Mouse (Mus musculus) hindbrain, embryonic 14.5 days (tissue): Measurements from ENCODE around the gene Ubl7. TPM values are rescaled to one million over a fixed set of nuclear protein-coding genes. Genes with fewer than 3 reads are reported as not detected.
"Not testable (repeated sequence)": the region's sequence is repeated elsewhere in the genome, so short reads cannot be mapped to it uniquely, and the experiment has no call there.

Experiments used
- ATAC-seq: fragments of 200-750 bp; cut with Nextera tagmentation; 2 replicates; pipeline ENCODE4 v1.8.0; 2017; ENCODE audit warnings: moderate number of reproducible peaks, mild to moderate bottlenecking, moderate TSS enrichment, moderate library complexity; ENCODE audit not compliant: low FRiP score
- DNase-seq: peaks from one replicate; pipeline ENCODE4 v3.0.0-alpha.2; 2015; ENCODE audit warnings: low spot score
- H3K27ac ChIP-seq: fragments of 300-500 bp; sonication (generic); 2 replicates; pipeline ENCODE4 v1.5.1; 2014; ENCODE audit warnings: mild to moderate bottlenecking, moderate library complexity
- H3K27me3 ChIP-seq: fragments of 300-500 bp; sonication (generic); 2 replicates; pipeline ENCODE4 v1.6.1; 2014; ENCODE audit warnings: mild to moderate bottlenecking, low read length, mixed read lengths; ENCODE audit not compliant: control insufficient read depth, insufficient read depth
- H3K36me3 ChIP-seq: fragments of 300-500 bp; sonication (generic); replicated peaks from 2 replicates; pipeline ENCODE4 v1.6.1; 2014; ENCODE audit not compliant: control insufficient read depth, insufficient read depth
- H3K4me1 ChIP-seq: fragments of 300-500 bp; sonication (generic); replicated peaks from 2 replicates; pipeline ENCODE4 v1.6.1; 2014; ENCODE audit warnings: antibody characterized with exemption, low read length, mixed read lengths; ENCODE audit not compliant: control insufficient read depth, insufficient read depth
- H3K4me2 ChIP-seq: fragments of 300-500 bp; sonication (generic); replicated peaks from 2 replicates; pipeline ENCODE4 v1.6.1; 2014; ENCODE audit warnings: mild to moderate bottlenecking, moderate library complexity
- H3K4me3 ChIP-seq: fragments of 300-500 bp; sonication (generic); replicated peaks from 2 replicates; pipeline ENCODE4 v1.5.1; 2014; ENCODE audit warnings: mild to moderate bottlenecking, low read length
- H3K9ac ChIP-seq: fragments of 300-500 bp; sonication (generic); 2 replicates; pipeline ENCODE4 v1.6.1; 2014
- H3K9me3 ChIP-seq: fragments of 300-500 bp; sonication (generic); 2 replicates; pipeline ENCODE4 v1.6.1; 2016; ENCODE audit warnings: low read length; ENCODE audit not compliant: control insufficient read depth
- WGBS: fragments of 180-500 bp; shearing (Covaris S2); extraction: QIAGEN DNeasy Blood & Tissue Kit; methylation state at CpG from one replicate; pipeline ENCODE4 v1.1.7; 2014; 5-methylcytosine and 5-hydroxymethylcytosine counted together
- polyA plus RNA-seq: library from polyadenylated mRNA; unstranded; fragments of >200 nt; fragmentation: Nextera tagmentation; extraction: Ambion mirVana; gene quantifications from 2 replicates; pipeline ENCODE4 v1.2.1, GENCODE M21; 2014

Gene Ubl7
- polyA plus RNA-seq, 1 experiment from 2014 or later, result 151 TPM

- Histone ChIP-seq H3K36me3 (no peaks in the 10 kb centered on the region), H3K4me2 (no peak overlapping the region), H3K9me3 (no peaks in the 10 kb centered on the region), H3K27me3 (no peaks in the 10 kb centered on the region), H3K4me3 (no peak overlapping the region), H3K9ac (no peak overlapping the region), H3K4me1 (no peaks in the 10 kb centered on the region), H3K27ac (no peak overlapping the region)
- DNase-seq, result no peak
- ATAC-seq, result no peak
- 81% methylated on average over 3 of the region's 3 CpGs for WGBS
Observed at GRCm38 (mm10) chr9:57874994-57875393, 35.8 kb upstream of the Ubl7 start.

GRCm38 (mm10) chr9:57879213-57879612, 31.6 kb upstream of the Ubl7 start:
- no peak overlapping the region for H3K4me3 ChIP-seq
- no peak overlapping the region for H3K9ac ChIP-seq
- DNase-seq (no peak), ATAC-seq (no peak)
- no peaks in the 10 kb centered on the region for H3K4me1 ChIP-seq
- WGBS, result 64% methylated on average over 3 of the region's 3 CpGs
- no peaks in the 10 kb centered on the region for H3K9me3 ChIP-seq
- no peaks in the 10 kb centered on the region for H3K27me3 ChIP-seq
- no peak overlapping the region for H3K4me2 ChIP-seq
- H3K27ac ChIP-seq, result no peak overlapping the region
- no peaks in the 10 kb centered on the region for H3K36me3 ChIP-seq

- Histone ChIP-seq H3K4me3 (no peak overlapping the region), H3K4me1 (no peaks in the 10 kb centered on the region), H3K4me2 (no peak overlapping the region), H3K27ac (no peak overlapping the region), H3K9ac (no peak overlapping the region), H3K9me3 (no peaks in the 10 kb centered on the region), H3K36me3 (no peaks in the 10 kb centered on the region), H3K27me3 (no peaks in the 10 kb centered on the region)
- 29% methylated on average over 4 of the region's 4 CpGs for WGBS
- ATAC-seq (no peak), DNase-seq (no peak)
Observed at GRCm38 (mm10) chr9:57880278-57880677, 30.5 kb upstream of the Ubl7 start.

GRCm38 (mm10) chr9:57881781-57882180, 29.0 kb upstream of the Ubl7 start:
- ATAC-seq, result not testable (repeated sequence)

GRCm38 (mm10) chr9:57883413-57883812, 27.4 kb upstream of the Ubl7 start:
- Histone ChIP-seq H3K4me3 (no peak overlapping the region), H3K4me2 (no peak overlapping the region), H3K36me3 (no peaks in the 10 kb centered on the region), H3K27ac (no peak overlapping the region), H3K4me1 (no peaks in the 10 kb centered on the region), H3K9ac (no peak overlapping the region), H3K27me3 (no peaks in the 10 kb centered on the region), H3K9me3 (no peaks in the 10 kb centered on the region)
- DNase-seq, result no peak
- ATAC-seq, result no peak
- WGBS, result 47% methylated on average over 1 of the region's 1 CpGs

More at GRCm38 (mm10) chr9:57881781-57882180, 29.0 kb upstream of the Ubl7 start:
- H3K4me1 ChIP-seq, H3K4me2 ChIP-seq, H3K27ac ChIP-seq, H3K9ac ChIP-seq, H3K4me3 ChIP-seq, H3K27me3 ChIP-seq, H3K36me3 ChIP-seq, H3K9me3 ChIP-seq, DNase-seq: not testable (repeated sequence)
- WGBS, result 96% methylated on average over 2 of the region's 2 CpGs

- 78% methylated on average over 6 of the region's 6 CpGs for WGBS
- ATAC-seq, result no peak
- Histone ChIP-seq H3K4me2 (no peak overlapping the region), H3K4me1 (no peaks in the 10 kb centered on the region), H3K27ac (no peak overlapping the region), H3K9me3 (no peaks in the 10 kb centered on the region), H3K9ac (no peak overlapping the region), H3K4me3 (no peak overlapping the region), H3K36me3 (no peaks in the 10 kb centered on the region), H3K27me3 (no peaks in the 10 kb centered on the region)
- DNase-seq, result no peak
Observed at GRCm38 (mm10) chr9:57888119-57888518, 22.7 kb upstream of the Ubl7 start.

GRCm38 (mm10) chr9:57900478-57900877, 10.3 kb upstream of the Ubl7 start:
- 61% methylated on average over 10 of the region's 10 CpGs for WGBS
- DNase-seq, result no peak
- H3K27ac ChIP-seq, result no peak overlapping the region; the same call in 1 of the 2 replicates
- ATAC-seq, result no peak
- no peaks in the 10 kb centered on the region for H3K9me3 ChIP-seq
- H3K36me3 ChIP-seq, result no peaks in the 10 kb centered on the region
- H3K4me3 ChIP-seq, result no peak overlapping the region
- H3K4me2 ChIP-seq, result no peak overlapping the region
- H3K4me1 ChIP-seq, result peaks cover 15% of the 10 kb centered on the region
- no peaks in the 10 kb centered on the region for H3K27me3 ChIP-seq
- no peak overlapping the region for H3K9ac ChIP-seq

GRCm38 (mm10) chr9:57901197-57901596, 9.6 kb upstream of the Ubl7 start:
- H3K4me2 ChIP-seq, result peak overlapping the region; percentile 37
- ATAC-seq (peak; percentile 48; the same call in 1 of the 2 replicates), DNase-seq (no peak)
- peaks cover 15% of the 10 kb centered on the region for H3K4me1 ChIP-seq
- H3K27me3 ChIP-seq, result no peaks in the 10 kb centered on the region
- H3K9me3 ChIP-seq, result no peaks in the 10 kb centered on the region
- H3K27ac ChIP-seq, result peak overlapping the region; percentile 81
- peak overlapping the region; percentile 46 for H3K9ac ChIP-seq
- 14% methylated on average over 9 of the region's 9 CpGs for WGBS
- no peak overlapping the region for H3K4me3 ChIP-seq
- no peaks in the 10 kb centered on the region for H3K36me3 ChIP-seq

GRCm38 (mm10) chr9:57901601-57902000, 9.2 kb upstream of the Ubl7 start:
- Histone ChIP-seq H3K4me3 (no peak overlapping the region), H3K36me3 (no peaks in the 10 kb centered on the region), H3K27ac (peak overlapping the region; percentile 81), H3K9ac (peak overlapping the region; percentile 46), H3K4me2 (peak overlapping the region; percentile 37), H3K9me3 (no peaks in the 10 kb centered on the region), H3K4me1 (peaks cover 15% of the 10 kb centered on the region), H3K27me3 (no peaks in the 10 kb centered on the region)
- 20% methylated on average over 3 of the region's 3 CpGs for WGBS
- peak; percentile 27; the same call in 1 of the 2 replicates for ATAC-seq
- peak; percentile 38 for DNase-seq

- Histone ChIP-seq H3K4me2 (no peak overlapping the region), H3K27me3 (no peaks in the 10 kb centered on the region), H3K27ac (peak overlapping the region; percentile 81), H3K9ac (peak overlapping the region; percentile 46; the same call in 1 of the 2 replicates), H3K4me1 (peaks cover 15% of the 10 kb centered on the region), H3K36me3 (no peaks in the 10 kb centered on the region), H3K4me3 (no peak overlapping the region), H3K9me3 (no peaks in the 10 kb centered on the region)
- ATAC-seq (no peak), DNase-seq (no peak)
- WGBS, result 55% methylated on average over 4 of the region's 4 CpGs
Observed at GRCm38 (mm10) chr9:57902132-57902531, 8.6 kb upstream of the Ubl7 start.
